Mouse (Mus musculus) thymus, adult 2 months (tissue): ENCODE data around the gene Snap47. TPM values are rescaled to one million over a fixed set of nuclear protein-coding genes. Genes with fewer than 3 reads are reported as not detected.
A peak's percentile ranks its signal among the peaks of the same experiment; 100 is the strongest.

Experiments
- DNase-seq: peaks from one replicate; pipeline ENCODE4 v3.0.0; 2021
- H3K27ac ChIP-seq: fragments of 200-500 bp; 2 replicates; pipeline ENCODE4 v1.5.1; 2012; ENCODE audit warnings: low read length, control low read depth; ENCODE audit not compliant: control insufficient read depth, insufficient read depth
- H3K27me3 ChIP-seq: fragments of 200-500 bp; 2 replicates; pipeline ENCODE4 v1.6.1; 2012; ENCODE audit warnings: mild to moderate bottlenecking, low read length, moderate library complexity, mixed read lengths; ENCODE audit not compliant: control insufficient read depth, insufficient read depth
- H3K36me3 ChIP-seq: fragments of 200-500 bp; 2 replicates; pipeline ENCODE4 v1.6.1; 2012; ENCODE audit warnings: mild to moderate bottlenecking, low read length, moderate library complexity; ENCODE audit not compliant: control insufficient read depth, insufficient read depth
- H3K4me1 ChIP-seq: fragments of 200-500 bp; replicated peaks from 2 replicates; pipeline ENCODE4 v1.6.1; 2012; ENCODE audit warnings: low read length; ENCODE audit not compliant: control insufficient read depth, insufficient read depth
- H3K4me3 ChIP-seq: fragments of 200-500 bp; 2 replicates; pipeline ENCODE4 v1.5.1; 2012; ENCODE audit warnings: mild to moderate bottlenecking, low read length, control low read depth, moderate library complexity; ENCODE audit not compliant: control insufficient read depth, insufficient read depth
- CTCF ChIP-seq: fragments of 200-500 bp; IDR thresholded peaks from 2 replicates; pipeline ENCODE4 v1.5.1; 2012; ENCODE audit warnings: mild to moderate bottlenecking, control low read depth, low read length, moderate library complexity, borderline replicate concordance; ENCODE audit not compliant: control insufficient read depth, poor library complexity, insufficient read depth; ENCODE audit errors: extremely low read depth
- POLR2A ChIP-seq: fragments of 200-500 bp; IDR thresholded peaks from 2 replicates; pipeline ENCODE4 v1.6.1; 2012; ENCODE audit warnings: mild to moderate bottlenecking, low read length, control low read depth, moderate library complexity; ENCODE audit not compliant: control insufficient read depth, poor library complexity, insufficient read depth; ENCODE audit errors: extremely low read depth
- WGBS: fragments of 180-500 bp; shearing (Covaris S2); methylation state at CpG from one replicate; pipeline ENCODE4 v1.1.7; 2018; 5-methylcytosine and 5-hydroxymethylcytosine counted together
- polyA plus RNA-seq: library from polyadenylated mRNA; depleted of rRNA; stranded (reverse); fragments of >200 nt; gene quantifications from 2 replicates; pipeline ENCODE4 v1.2.3, GENCODE M21; 2012

The Snap47 gene
- polyA plus RNA-seq, 1 experiment = 36.8 TPM

DNA sequence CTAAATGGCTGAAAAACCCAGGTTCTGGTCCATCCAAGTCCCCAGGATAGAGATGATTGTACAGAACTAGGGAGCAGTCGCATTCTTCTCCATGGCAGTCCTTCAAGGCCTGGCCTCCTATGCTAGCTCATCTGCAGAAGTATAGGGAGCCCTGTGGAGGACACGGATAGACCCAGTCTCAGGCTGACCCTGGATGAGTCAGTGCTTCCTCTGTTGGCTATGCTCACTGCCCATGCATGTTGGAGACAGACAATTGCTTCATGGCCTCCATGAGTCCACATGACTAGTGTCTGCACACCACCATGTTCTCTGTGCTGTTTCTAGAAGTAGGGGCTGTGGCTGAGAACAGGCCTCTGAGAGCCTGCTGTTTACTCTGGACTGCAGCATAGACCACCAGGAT is 5.4 kb upstream of the Snap47 start:
- H3K36me3 ChIP-seq = peaks cover 32% of the 10 kb centered on the region
- no peak overlapping the region for H3K27ac ChIP-seq
- H3K4me1 ChIP-seq = no peaks in the 10 kb centered on the region
- no peak for DNase-seq
- no peak for TF ChIP-seq POLR2A
- TF ChIP-seq CTCF = no peak
- H3K4me3 ChIP-seq = no peak overlapping the region
- WGBS = 100% methylated on average over 2 of the region's 2 CpGs
- no peaks in the 10 kb centered on the region for H3K27me3 ChIP-seq

DNA sequence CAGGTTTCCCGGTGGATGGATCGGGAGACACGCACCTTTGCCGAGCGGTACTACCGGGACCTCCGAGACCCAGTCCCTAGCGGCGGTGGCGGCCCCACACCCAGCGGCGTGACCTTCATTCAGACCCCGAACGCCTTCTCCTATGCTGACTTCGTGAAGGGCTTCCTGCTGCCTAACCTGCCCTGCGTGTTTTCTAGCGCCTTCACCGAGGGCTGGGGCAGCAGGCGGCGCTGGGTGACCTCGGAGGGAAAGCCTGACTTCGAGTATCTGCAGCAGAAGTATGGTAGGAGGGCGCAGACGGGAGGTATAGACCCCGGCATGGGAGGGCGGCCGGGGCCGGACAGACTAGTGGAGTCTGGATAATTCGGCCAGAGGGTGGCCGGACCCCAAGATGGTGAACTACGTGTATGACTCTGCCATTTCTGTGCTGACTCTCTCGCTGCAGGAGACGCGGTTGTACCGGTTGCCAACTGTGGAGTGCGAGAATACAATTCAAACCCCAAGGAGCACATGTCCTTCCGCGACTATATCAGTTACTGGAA is 685 bp downstream of the Snap47 start:
- Histone ChIP-seq H3K4me1 (peaks cover 11% of the 10 kb centered on the region), H3K27me3 (no peaks in the 10 kb centered on the region), H3K4me3 (peak overlapping the region; percentile 87), H3K27ac (peak overlapping the region; percentile 57; the same call in 1 of the 2 replicates), H3K36me3 (peaks cover 19% of the 10 kb centered on the region; the same call in 1 of the 2 replicates)
- TF ChIP-seq POLR2A = no peak
- no peak for TF ChIP-seq CTCF
- peak; percentile 64 for DNase-seq
- under 1% methylated on average over 38 of the region's 38 CpGs for WGBS

GRCm38 (mm10) chr11:59449741-59450229 is 1.2 kb downstream of the Snap47 start, which contains the start of gene Jmjd4:
Gene Jmjd4 (plus strand): TSS chr11:59450045.
- under 1% methylated on average over 37 of the region's 40 CpGs for WGBS
- Histone ChIP-seq H3K27me3 (no peaks in the 10 kb centered on the region), H3K36me3 (peaks cover 14% of the 10 kb centered on the region; the same call in 1 of the 2 replicates), H3K27ac (peak within 1 kb of the TSS; percentile 57; the same call in 1 of the 2 replicates), H3K4me1 (peaks cover 11% of the 10 kb centered on the region), H3K4me3 (peak within 1 kb of the TSS; percentile 87)
- TF ChIP-seq CTCF = no peak
- TF ChIP-seq POLR2A = peak; percentile 71
- DNase-seq = peak; percentile 92

DNA sequence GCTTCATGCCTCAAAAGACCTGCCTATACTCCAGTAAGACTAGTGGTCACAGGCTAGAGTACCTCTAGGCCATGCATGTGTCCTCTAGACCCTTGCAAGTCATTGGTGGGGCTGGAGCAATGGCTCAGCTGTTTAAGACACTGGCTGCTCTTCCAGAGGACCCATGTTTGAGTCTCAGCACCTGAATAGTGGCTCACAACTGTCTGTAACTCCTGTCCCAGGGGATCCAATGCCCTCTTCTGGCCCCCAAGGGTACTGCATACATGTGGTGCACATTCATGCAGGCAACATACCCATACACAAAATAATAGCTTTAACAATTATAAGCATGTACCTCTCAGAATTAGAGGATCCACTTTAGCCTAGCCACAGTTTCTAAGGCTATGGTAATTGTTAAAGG is 7.9 kb downstream of the Snap47 start:
- Histone ChIP-seq H3K27ac (no peak overlapping the region), H3K27me3 (no peaks in the 10 kb centered on the region), H3K4me1 (no peaks in the 10 kb centered on the region), H3K36me3 (no peaks in the 10 kb centered on the region), H3K4me3 (no peak overlapping the region)
- TF ChIP-seq POLR2A = no peak
- no peak for TF ChIP-seq CTCF
- no peak for DNase-seq

DNA sequence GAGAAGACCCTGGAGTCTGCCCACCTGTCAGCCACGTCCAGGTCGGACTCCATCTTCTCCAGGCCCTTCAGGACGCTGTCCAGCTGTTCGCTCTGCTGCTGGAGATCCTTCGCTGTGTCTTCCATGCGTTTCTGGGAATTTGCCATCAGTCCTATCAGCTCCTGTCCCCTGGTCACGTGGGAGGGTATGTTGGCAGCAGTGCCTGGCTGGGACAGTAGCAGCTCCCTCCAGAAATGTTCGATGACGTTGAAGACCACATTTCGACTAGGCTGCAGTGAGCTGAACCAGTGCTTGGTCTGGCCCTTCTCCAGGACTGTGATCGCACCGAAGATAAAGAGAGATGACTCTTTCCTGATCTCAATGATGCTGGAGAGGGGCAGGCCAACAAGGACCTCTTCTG is 13.0 kb downstream of the Snap47 start:
- Histone ChIP-seq H3K4me1 (no peaks in the 10 kb centered on the region), H3K27me3 (no peaks in the 10 kb centered on the region), H3K27ac (no peak overlapping the region), H3K4me3 (no peak overlapping the region), H3K36me3 (no peaks in the 10 kb centered on the region; the same call in 1 of the 2 replicates)
- TF ChIP-seq CTCF = no peak
- no peak for TF ChIP-seq POLR2A
- no peak for DNase-seq
- 92% methylated on average over 12 of the region's 12 CpGs for WGBS

GRCm38 (mm10) chr11:59432261-59432660 is 18.7 kb downstream of the Snap47 start:
- 84% methylated on average over 3 of the region's 3 CpGs for WGBS

DNA sequence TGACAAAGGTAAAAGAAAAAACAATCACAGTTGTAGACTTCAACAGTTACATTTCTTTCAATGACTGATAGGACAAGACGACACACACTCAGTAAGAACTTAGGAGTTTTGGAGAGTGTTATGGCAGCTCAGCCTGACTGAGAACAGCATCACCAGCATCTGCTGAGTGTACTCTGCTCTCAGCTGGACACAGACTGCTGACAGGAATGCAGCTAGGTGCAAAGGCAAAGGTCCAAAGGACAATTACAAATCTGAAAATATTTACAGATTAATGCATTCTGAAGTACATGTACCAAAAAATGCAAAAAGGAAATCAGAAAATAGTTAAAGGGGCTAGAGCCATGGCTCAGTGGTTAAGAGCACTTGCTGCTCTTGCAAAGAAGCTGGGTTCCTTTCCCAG is 21.0 kb downstream of the Snap47 start:
- Histone ChIP-seq H3K36me3 (no peaks in the 10 kb centered on the region), H3K27ac (no peak overlapping the region), H3K4me1 (peaks cover 10% of the 10 kb centered on the region), H3K4me3 (no peak overlapping the region), H3K27me3 (no peaks in the 10 kb centered on the region)
- TF ChIP-seq POLR2A (no peak), CTCF (no peak)
- 98% methylated on average over 1 of the region's 1 CpGs for WGBS
- no peak for DNase-seq

More at GRCm38 (mm10) chr11:59432261-59432660, 18.7 kb downstream of the Snap47 start:
- TF ChIP-seq CTCF (no peak), POLR2A (no peak)
- DNase-seq = no peak
- Histone ChIP-seq H3K27me3 (no peaks in the 10 kb centered on the region), H3K36me3 (no peaks in the 10 kb centered on the region), H3K4me1 (no peaks in the 10 kb centered on the region), H3K27ac (no peak overlapping the region), H3K4me3 (no peak overlapping the region)
